Mouse (Mus musculus): ENCODE results near the gene Fgfr2.

Fgfr2 gene

DNA sequence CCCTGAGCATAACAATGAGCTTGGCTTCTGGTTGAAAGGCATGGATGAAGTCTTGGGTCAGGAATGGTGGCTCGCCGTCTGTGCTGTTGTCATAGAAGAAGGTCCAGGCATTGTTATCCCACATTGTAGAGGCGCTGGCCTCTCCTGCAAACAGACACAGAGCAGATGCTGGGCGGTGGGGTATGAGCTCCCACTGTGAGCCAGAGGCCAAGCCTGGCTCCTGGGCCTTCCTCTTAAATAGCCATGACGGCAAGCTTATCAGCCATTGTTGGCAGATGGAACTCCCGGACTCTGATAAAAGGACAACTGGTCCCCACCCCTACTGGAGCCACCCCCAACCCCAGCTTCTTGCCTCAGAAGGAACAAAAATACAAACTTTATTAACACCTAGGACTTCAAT, 860.5 kb downstream of the Fgfr2 start:
- DNase-seq (ENCODE audit: low read depth in 1 of 2, low spot score in 2 of 2), result no peak

DNA sequence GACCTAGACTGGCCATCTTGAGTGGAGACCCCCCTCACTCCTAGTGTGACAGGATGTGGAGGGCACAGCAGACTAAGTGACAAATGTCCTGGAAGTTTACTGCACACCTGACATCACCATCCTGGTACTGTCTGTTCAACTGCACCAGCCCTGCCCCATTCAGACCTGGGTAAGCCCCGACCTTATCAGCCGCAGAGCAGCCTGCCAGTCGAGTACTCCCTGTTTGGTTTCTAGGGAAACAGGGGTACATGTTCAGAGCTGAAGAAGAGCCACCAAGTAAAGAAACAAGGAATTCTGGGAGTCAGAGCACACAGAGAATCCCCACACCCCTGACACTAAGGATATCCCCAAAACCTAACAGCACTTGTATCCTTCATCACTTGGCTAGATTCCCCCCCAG, 861.3 kb downstream of the Fgfr2 start:
- DNase-seq (ENCODE audit: low read depth in 1 of 2, low spot score in 2 of 2), result no peak

- DNase-seq (ENCODE audit: low read depth in 1 of 2, low spot score in 2 of 2), result no peak
Observed at GRCm38 (mm10) chr7:132260632-132261031, 862.5 kb downstream of the Fgfr2 start.

GRCm38 (mm10) chr7:132258817-132259216, 864.3 kb downstream of the Fgfr2 start:
- DNase-seq (ENCODE audit: low read depth in 1 of 2, low spot score in 2 of 2), result no peak

DNA sequence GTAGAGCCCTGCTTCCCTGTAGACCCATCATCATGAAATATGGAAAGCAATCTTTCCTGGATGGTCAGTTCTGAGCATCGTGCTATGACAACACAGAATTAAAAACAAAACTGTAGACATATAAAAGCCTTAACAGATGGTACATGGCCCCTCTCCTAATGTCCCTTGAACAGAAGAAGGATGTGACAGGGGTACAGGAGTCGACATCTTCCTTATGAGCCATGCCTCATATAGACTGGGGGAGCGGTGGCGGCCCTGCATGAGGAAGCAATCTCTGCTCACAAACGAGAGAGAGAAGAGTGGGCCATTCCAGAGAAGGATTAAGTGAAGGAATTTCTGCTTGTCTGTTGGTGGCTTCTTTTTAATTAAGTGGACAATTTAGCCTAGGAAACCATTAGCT, 864.9 kb downstream of the Fgfr2 start:
- DNase-seq (ENCODE audit: low read depth in 1 of 2, low spot score in 2 of 2), result no peak

DNA sequence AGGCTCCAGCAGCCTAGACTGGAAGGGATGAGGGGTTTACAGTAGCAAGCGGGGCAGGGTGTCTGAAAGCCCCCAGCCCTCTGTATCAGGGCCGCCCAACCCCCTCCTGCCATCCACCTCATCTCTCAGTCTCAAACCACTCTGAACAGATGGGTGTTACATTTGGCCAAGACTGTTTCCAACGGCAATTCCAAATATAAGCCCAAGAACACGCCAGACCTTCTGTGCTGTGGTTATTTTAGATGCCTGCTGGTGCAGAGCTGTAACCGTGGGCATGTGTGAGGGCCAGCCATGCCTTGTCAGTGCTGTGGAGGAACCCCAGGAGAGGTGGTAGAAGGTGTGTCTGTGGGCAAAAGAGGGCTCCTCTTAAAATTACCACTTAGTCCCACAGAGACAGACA, 869.6 kb downstream of the Fgfr2 start:
- no peak for DNase-seq (ENCODE audit: low read depth in 1 of 2, low spot score in 2 of 2)

DNA sequence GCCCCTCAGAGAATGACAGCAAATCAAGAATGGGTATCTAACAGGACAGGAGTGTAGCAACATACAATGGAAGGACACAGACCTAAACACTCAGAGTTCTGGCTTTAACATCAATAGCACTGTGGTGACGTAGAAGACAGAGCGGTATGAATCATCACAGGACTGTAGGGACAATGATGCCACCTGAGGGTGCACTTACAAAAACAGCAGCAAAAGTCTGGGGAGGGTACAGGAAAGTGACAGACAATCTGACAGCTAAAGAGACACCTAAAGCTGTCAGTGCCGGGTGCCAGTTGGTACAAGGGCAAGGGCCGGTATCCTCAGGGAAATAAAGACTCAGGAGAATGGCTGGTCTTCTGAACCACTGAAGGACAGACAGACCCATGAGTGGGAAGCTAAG, 870.1 kb downstream of the Fgfr2 start:
- no peak for DNase-seq (ENCODE audit: low read depth in 1 of 2, low spot score in 2 of 2)

- no peak for DNase-seq (ENCODE audit: low read depth in 1 of 2, low spot score in 2 of 2)
Observed at GRCm38 (mm10) chr7:132249563-132250119, 873.5 kb downstream of the Fgfr2 start.

GRCm38 (mm10) chr7:132247567-132247966, 875.6 kb downstream of the Fgfr2 start:
- no peak for DNase-seq (ENCODE audit: low read depth in 1 of 2, low spot score in 2 of 2)

- no peak for DNase-seq (ENCODE audit: low read depth in 1 of 2, low spot score in 2 of 2)
Observed at GRCm38 (mm10) chr7:132247091-132247490, 876.1 kb downstream of the Fgfr2 start.

DNA sequence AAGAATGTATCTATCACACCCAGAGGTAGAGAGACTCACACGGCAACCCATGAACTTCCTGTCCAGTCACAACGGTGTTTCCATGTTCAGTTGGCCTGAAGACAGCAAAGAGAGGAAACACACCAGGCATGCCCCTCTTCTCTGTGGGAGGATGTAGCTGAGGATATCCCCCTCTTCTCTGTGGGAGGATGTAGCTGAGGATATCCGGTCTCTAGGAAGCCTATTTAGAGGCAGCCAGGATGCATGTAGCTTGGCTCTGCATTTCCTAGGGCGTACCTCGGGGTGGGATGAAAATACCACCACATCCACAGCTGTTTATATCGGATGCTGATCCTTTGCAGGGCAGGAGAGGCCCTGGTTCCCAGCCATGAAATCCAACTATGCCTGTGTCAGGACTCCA, 877.4 kb downstream of the Fgfr2 start:
- DNase-seq (ENCODE audit: low read depth in 1 of 2, low spot score in 2 of 2), result no peak

GRCm38 (mm10) chr7:132244637-132245036, 878.5 kb downstream of the Fgfr2 start:
- DNase-seq (ENCODE audit: low read depth in 1 of 2, low spot score in 2 of 2), result no peak

DNA sequence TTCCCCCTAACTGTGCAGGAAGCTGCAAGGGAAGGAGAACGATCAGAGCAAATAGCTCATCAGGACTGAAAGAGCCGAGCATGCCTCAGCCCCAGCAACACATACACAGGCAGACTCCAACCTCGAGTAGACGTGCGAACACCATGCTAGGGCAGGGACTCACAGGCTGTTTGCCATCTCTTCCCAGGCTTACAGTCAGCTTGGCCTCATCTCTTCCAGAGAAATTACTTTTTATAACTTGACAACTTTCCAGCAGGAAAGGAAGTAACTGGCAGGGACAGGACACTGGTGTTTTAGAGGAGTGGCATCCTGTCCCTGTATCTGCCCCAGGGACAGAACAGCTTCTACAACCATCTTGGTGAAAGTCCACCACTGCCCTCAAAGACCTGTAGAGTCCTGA, 879.9 kb downstream of the Fgfr2 start:
- no peak for DNase-seq (ENCODE audit: low read depth in 1 of 2, low spot score in 2 of 2)

DNA sequence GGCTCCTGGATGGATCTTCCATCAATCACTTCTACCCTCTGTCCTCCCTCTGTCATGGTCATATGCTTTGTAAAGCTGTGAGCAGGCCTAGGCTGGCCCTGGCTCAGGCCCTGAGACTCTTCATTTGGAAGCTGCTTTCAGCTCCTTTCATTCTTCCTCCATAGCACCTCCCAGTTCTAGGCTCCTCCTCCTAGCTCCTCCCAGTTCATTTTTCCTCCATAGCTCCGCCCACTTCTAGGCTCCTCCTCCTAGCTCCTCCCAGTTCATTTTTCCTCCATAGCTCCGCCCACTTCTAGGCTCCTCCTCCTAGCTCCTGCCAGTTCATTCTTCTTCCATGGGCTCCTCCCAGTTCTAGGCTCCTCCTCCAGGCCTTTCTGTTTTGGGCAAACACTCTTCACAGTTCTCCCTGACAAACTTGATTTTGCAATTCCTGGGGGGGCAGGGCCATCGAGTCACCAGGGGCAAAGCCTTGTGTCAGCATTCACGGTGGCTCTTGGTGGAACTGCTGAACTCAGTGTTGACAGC, 880.5 kb downstream of the Fgfr2 start:
- peak; percentile 26 to 32 for DNase-seq (ENCODE audit: low read depth in 1 of 2, low spot score in 2 of 2)

DNA sequence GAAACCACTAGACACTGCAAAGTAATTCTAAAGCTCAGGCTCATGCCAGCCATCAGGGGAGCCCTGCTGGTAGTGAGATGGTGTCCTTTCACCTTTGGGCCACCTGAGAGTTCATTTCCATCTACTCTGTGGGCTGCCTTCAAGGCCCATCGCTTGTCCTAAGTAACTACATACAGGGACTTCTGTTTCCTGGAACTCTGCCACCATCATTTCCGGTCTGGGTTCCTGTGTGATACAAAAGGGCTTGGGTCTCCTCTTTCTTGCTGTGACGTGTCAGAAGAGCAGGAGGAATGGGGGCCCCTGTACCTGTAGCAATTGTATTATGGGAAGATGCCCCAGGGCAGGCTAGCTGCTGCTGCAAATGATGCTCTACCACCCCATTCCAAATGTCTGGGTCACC, 884.2 kb downstream of the Fgfr2 start:
- DNase-seq (ENCODE audit: low read depth in 1 of 2, low spot score in 2 of 2), result no peak

DNA sequence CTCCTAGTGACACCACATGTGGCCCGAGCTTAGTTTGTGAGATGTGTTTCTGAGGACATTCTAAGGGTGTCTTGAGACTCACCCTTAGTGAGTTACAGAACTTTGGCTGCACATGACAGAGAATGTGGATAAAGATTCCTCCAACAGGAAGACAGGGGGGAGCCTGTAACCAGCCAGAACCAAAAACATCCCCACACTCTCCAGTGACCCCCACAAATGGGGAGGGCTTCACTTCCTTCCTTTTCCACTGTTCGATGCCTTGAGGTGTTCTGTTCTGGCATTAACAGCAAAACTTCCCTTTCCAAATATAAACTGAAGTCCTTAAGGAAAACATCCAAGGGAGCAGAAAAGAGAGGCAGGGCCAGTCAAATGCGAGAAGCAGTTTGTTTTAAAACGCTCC, 886.0 kb downstream of the Fgfr2 start:
- no peak for DNase-seq (ENCODE audit: low read depth in 1 of 2, low spot score in 2 of 2)

- DNase-seq (ENCODE audit: low read depth in 1 of 2, low spot score in 2 of 2), result no peak
Observed at GRCm38 (mm10) chr7:132236789-132237188, 886.4 kb downstream of the Fgfr2 start.

DNA sequence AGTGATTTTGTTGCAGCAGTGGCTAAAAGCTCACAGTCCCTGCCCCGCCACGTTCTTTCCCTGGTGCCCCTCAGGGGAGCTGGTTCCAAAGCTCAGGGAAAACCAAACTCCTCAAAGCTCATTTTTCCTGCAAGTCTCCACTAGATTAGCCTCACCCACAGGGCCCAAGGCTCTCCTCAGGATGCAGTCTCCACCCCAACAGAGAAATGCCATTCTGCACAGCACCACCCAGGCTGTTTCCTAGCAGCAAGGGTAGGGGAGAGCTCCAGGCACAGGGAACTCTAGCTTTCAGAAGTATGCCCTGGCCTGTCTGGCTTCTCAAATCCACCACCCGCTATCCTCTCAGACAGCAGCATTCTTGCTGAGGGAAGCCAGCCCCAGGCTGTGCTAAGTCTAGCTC, 888.9 kb downstream of the Fgfr2 start:
- no peak for DNase-seq (ENCODE audit: low read depth in 1 of 2, low spot score in 2 of 2)

DNA sequence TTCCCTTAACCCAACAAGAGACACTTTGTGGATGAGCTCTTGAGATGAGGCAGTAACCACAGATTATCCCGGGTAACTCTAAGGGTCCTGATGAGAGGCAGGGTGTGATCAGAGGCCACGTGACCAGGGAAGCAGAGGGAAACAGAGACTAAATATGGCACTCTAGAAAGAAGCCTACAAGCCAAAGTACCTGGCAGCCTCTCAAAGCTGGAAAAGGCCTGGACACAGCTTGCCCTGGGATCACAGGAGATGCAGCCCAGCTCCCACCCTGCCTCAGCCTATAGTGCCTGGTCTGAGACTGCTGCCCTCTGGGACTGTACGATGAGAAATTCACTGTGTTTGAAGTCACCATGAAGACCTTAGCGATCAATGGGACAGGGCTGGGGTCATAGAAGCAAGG, 889.4 kb downstream of the Fgfr2 start:
- DNase-seq (ENCODE audit: low read depth in 1 of 2, low spot score in 2 of 2), result no peak

GRCm38 (mm10) chr7:132232937-132233336, 890.2 kb downstream of the Fgfr2 start:
- DNase-seq (ENCODE audit: low read depth in 1 of 2, low spot score in 2 of 2), result no peak

DNA sequence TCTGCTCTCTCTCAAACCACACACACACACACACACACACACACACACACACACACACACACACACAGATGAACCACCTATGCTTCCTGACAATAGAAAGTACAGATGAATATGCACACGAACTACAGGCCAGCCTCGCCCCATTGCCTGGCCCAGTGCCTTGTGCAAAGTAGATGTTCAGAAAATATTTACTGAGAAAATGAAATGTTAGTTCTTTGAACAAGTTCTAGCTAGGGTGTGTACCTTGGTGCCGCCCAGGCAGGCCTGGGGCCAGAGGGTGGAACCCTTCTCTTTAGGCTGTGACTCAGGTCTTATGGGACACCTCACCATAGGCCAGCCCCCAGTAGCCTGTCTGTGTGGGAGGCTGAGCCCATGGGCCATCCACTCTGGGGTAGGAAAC, 891.7 kb downstream of the Fgfr2 start:
- no peak for DNase-seq (ENCODE audit: low read depth in 1 of 2, low spot score in 2 of 2)

DNA sequence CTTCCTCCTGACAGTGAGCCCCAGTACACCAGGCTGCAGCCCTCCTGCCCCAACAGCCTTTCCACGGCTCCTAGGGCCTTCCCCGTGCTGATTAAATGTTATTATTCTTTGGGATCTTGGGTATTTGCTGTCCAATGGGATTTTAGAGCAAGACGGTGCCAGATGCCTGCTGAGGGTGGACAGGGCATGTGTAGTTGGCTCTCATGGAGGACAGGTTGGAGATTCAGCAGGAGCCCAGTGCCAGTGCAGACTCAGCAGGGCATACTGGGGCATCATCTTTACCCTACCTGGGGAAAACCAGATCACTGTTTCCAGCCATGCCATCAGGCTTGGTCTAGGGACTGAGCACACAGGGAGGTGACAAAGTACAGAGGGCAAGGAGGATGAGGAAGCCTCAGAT, 892.2 kb downstream of the Fgfr2 start:
- no peak for DNase-seq (ENCODE audit: low read depth in 1 of 2, low spot score in 2 of 2)

- no peak for DNase-seq (ENCODE audit: low read depth in 1 of 2, low spot score in 2 of 2)
Observed at GRCm38 (mm10) chr7:132227075-132227640, 896.0 kb downstream of the Fgfr2 start.

All from monocyte, adult 2 months (primary cell).